Mouse (Mus musculus) ES-E14 (cell line): ENCODE measurements around the gene Ep400.

Source experiments
- CHD2 ChIP-seq: IDR thresholded peaks from 2 replicates; pipeline ENCODE4 v1.6.1; 2014; ENCODE audit warnings: mild to moderate bottlenecking, low read depth, low read length, inconsistent platforms
- MAFK ChIP-seq: IDR thresholded peaks from 2 replicates; pipeline ENCODE4 v1.6.1; 2014; ENCODE audit warnings: mild to moderate bottlenecking, low read depth, low read length, inconsistent platforms; ENCODE audit not compliant: insufficient read depth
- ZC3H11A ChIP-seq: IDR thresholded peaks from 2 replicates; pipeline ENCODE4 v1.6.1; 2012; ENCODE audit warnings: low read depth, mild to moderate bottlenecking, inconsistent platforms, low read length, borderline replicate concordance
- ZNF384 ChIP-seq: IDR thresholded peaks from 2 replicates; pipeline ENCODE4 v1.6.1; 2012; ENCODE audit warnings: low read depth, low read length, inconsistent platforms

DNA sequence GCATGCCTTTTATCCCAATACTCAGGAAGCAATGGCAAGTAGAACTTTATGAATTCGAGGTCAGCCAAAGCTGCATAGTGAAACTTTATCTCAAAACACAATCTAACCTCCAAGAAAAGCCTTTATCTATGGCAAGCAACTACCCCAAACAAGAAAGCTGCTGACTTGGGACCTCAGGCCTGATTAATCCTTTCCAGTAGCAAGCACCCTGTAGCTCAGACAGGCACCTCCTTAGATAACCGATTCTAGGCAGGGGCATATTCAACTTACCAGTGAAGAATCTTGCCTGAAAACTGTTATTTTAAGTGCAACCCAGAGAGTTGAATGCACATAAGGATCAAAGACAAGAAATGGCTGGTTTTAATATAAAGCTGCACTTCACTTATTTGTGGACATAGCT, 59.1 kb downstream of the Ep400 start:
- TF ChIP-seq MAFK (no peak), ZNF384 (no peak), CHD2 (no peak), ZC3H11A (no peak)
